Mouse (Mus musculus) forebrain, embryonic 16.5 days (tissue): ENCODE data around the gene Tmem131. TPM values are rescaled to one million over a fixed set of nuclear protein-coding genes. Genes with fewer than 3 reads are reported as not detected.

Experiments
- ATAC-seq: fragments of 200-750 bp; cut with Nextera tagmentation; 2 replicates; pipeline ENCODE4 v1.8.0; 2017; ENCODE audit warnings: mild to moderate bottlenecking, moderate library complexity
- H3K27ac ChIP-seq: fragments of 300-500 bp; sonication (generic); 2 replicates; pipeline ENCODE4 v1.5.1; 2014; ENCODE audit warnings: low read length, control low read depth
- H3K27me3 ChIP-seq: fragments of 300-500 bp; sonication (generic); replicated peaks from 2 replicates; pipeline ENCODE4 v1.6.1; 2014; ENCODE audit warnings: low read length; ENCODE audit not compliant: control insufficient read depth, insufficient read depth
- H3K36me3 ChIP-seq: fragments of 300-500 bp; sonication (generic); 2 replicates; pipeline ENCODE4 v1.6.1; 2014; ENCODE audit not compliant: control insufficient read depth, insufficient read depth
- H3K4me1 ChIP-seq: fragments of 300-500 bp; sonication (generic); replicated peaks from 2 replicates; pipeline ENCODE4 v1.6.1; 2014; ENCODE audit warnings: low read length; ENCODE audit not compliant: control insufficient read depth, insufficient read depth
- H3K4me2 ChIP-seq: fragments of 300-500 bp; sonication (generic); 2 replicates; pipeline ENCODE4 v1.6.1; 2014; ENCODE audit warnings: mild to moderate bottlenecking, low read length, control low read depth
- H3K4me3 ChIP-seq: fragments of 300-500 bp; sonication (generic); replicated peaks from 2 replicates; pipeline ENCODE4 v1.5.1; 2014; ENCODE audit warnings: mild to moderate bottlenecking, low read length, control low read depth
- H3K9ac ChIP-seq: fragments of 300-500 bp; sonication (generic); replicated peaks from 2 replicates; pipeline ENCODE4 v1.6.1; 2014; ENCODE audit warnings: low read depth, low read length, control low read depth
- H3K9me3 ChIP-seq: fragments of 300-500 bp; sonication (generic); 2 replicates; pipeline ENCODE4 v1.6.1; 2016; ENCODE audit warnings: low read length; ENCODE audit not compliant: control insufficient read depth
- WGBS: fragments of 180-500 bp; shearing (Covaris S2); extraction: QIAGEN DNeasy Blood & Tissue Kit; methylation state at CpG from one replicate; pipeline ENCODE4 v1.1.7; 2014; 5-methylcytosine and 5-hydroxymethylcytosine counted together
- polyA plus RNA-seq: library from polyadenylated mRNA; unstranded; fragments of >200 nt; fragmentation: Nextera tagmentation; extraction: Ambion mirVana; gene quantifications from 2 replicates; pipeline ENCODE4 v1.2.1, GENCODE M21; 2015

Gene Tmem131
- 14.2 and 14.4 TPM in 2 replicates for polyA plus RNA-seq

- H3K4me2 ChIP-seq = no peak within 1 kb of the TSS
- H3K9ac ChIP-seq = no peak within 1 kb of the TSS
- peaks cover 4% of the 10 kb centered on the region for H3K4me1 ChIP-seq
- no peak for ATAC-seq
- H3K36me3 ChIP-seq = no peaks in the 10 kb centered on the region
- H3K27ac ChIP-seq = no peak within 1 kb of the TSS
- no peak within 1 kb of the TSS for H3K4me3 ChIP-seq
- no peaks in the 10 kb centered on the region for H3K27me3 ChIP-seq
- H3K9me3 ChIP-seq = no peaks in the 10 kb centered on the region
- WGBS = 76% methylated on average over 5 of the region's 5 CpGs
Measured at GRCm38 (mm10) chr1:36943653-36944052, at the start of gene Tmem131. Gene Tmem131, minus strand, starts transcription at chr1:36943666.

- 83% methylated on average over 6 of the region's 6 CpGs for WGBS
- 0 out of 2 replicates have a peak, but pooled peaks cover 3% of the 10 kb centered on the region for H3K4me1 ChIP-seq
- H3K27me3 ChIP-seq = no peaks in the 10 kb centered on the region
- H3K4me2 ChIP-seq = no peak overlapping the region
- no peak overlapping the region for H3K27ac ChIP-seq
- H3K4me3 ChIP-seq = no peak overlapping the region
- no peak overlapping the region for H3K9ac ChIP-seq
- no peaks in the 10 kb centered on the region for H3K36me3 ChIP-seq
- no peak for ATAC-seq
- no peaks in the 10 kb centered on the region for H3K9me3 ChIP-seq
Measured at GRCm38 (mm10) chr1:36988561-36988960, 45.1 kb upstream of the Tmem131 start.

- H3K27ac ChIP-seq = no peak overlapping the region
- 0 out of 2 replicates have a peak, but pooled peaks cover 3% of the 10 kb centered on the region for H3K4me1 ChIP-seq
- H3K9ac ChIP-seq = no peak overlapping the region
- no peak overlapping the region for H3K4me3 ChIP-seq
- 86% methylated on average over 6 of the region's 6 CpGs for WGBS
- no peak for ATAC-seq
- H3K27me3 ChIP-seq = no peaks in the 10 kb centered on the region
- H3K36me3 ChIP-seq = no peaks in the 10 kb centered on the region
- no peak overlapping the region for H3K4me2 ChIP-seq
- H3K9me3 ChIP-seq = no peaks in the 10 kb centered on the region
Measured at GRCm38 (mm10) chr1:36988161-36988560, 44.7 kb upstream of the Tmem131 start.

GRCm38 (mm10) chr1:36987172-36988148, 44.0 kb upstream of the Tmem131 start:
- H3K4me2 ChIP-seq = no peak overlapping the region
- no peaks in the 10 kb centered on the region for H3K27me3 ChIP-seq
- 78% methylated on average over 10 of the region's 10 CpGs for WGBS
- no peak overlapping the region for H3K27ac ChIP-seq
- H3K9ac ChIP-seq = no peak overlapping the region
- ATAC-seq = no peak
- H3K9me3 ChIP-seq = no peaks in the 10 kb centered on the region
- H3K36me3 ChIP-seq = no peaks in the 10 kb centered on the region
- 0 out of 2 replicates have a peak, but pooled peaks cover 3% of the 10 kb centered on the region for H3K4me1 ChIP-seq
- H3K4me3 ChIP-seq = no peak overlapping the region

- no peaks in the 10 kb centered on the region for H3K9me3 ChIP-seq
- no peak for ATAC-seq
- no peaks in the 10 kb centered on the region for H3K27me3 ChIP-seq
- H3K36me3 ChIP-seq = no peaks in the 10 kb centered on the region
- WGBS = 30% methylated on average over 14 of the region's 14 CpGs
- no peak overlapping the region for H3K9ac ChIP-seq
- H3K4me3 ChIP-seq = no peak overlapping the region
- 0 out of 2 replicates have a peak, but pooled peaks cover 3% of the 10 kb centered on the region for H3K4me1 ChIP-seq
- H3K27ac ChIP-seq = no peak overlapping the region
- no peak overlapping the region for H3K4me2 ChIP-seq
Measured at GRCm38 (mm10) chr1:36986396-36987160, 43.1 kb upstream of the Tmem131 start.

- H3K4me2 ChIP-seq = no peak overlapping the region
- WGBS = 13% methylated on average over 6 of the region's 6 CpGs
Measured at GRCm38 (mm10) chr1:36985896-36986295, 42.4 kb upstream of the Tmem131 start.

GRCm38 (mm10) chr1:36984406-36984805, 40.9 kb upstream of the Tmem131 start:
- WGBS = 11% methylated on average over 6 of the region's 6 CpGs
- Histone ChIP-seq H3K4me2 (no peak overlapping the region), H3K27ac (no peak overlapping the region), H3K27me3 (no peaks in the 10 kb centered on the region), H3K4me3 (no peak overlapping the region), H3K36me3 (no peaks in the 10 kb centered on the region), H3K9me3 (no peaks in the 10 kb centered on the region), H3K4me1 (0 out of 2 replicates have a peak, but pooled peaks cover 3% of the 10 kb centered on the region), H3K9ac (no peak overlapping the region)
- no peak for ATAC-seq

More at GRCm38 (mm10) chr1:36985896-36986295, 42.4 kb upstream of the Tmem131 start:
- H3K4me3 ChIP-seq = no peak overlapping the region
- no peaks in the 10 kb centered on the region for H3K9me3 ChIP-seq
- no peaks in the 10 kb centered on the region for H3K36me3 ChIP-seq
- 0 out of 2 replicates have a peak, but pooled peaks cover 3% of the 10 kb centered on the region for H3K4me1 ChIP-seq
- no peak overlapping the region for H3K27ac ChIP-seq
- ATAC-seq = no peak
- H3K9ac ChIP-seq = no peak overlapping the region
- no peaks in the 10 kb centered on the region for H3K27me3 ChIP-seq

GRCm38 (mm10) chr1:36983754-36984153, 40.3 kb upstream of the Tmem131 start:
- Histone ChIP-seq H3K27me3 (no peaks in the 10 kb centered on the region), H3K4me2 (no peak overlapping the region), H3K9ac (no peak overlapping the region), H3K4me3 (no peak overlapping the region), H3K27ac (no peak overlapping the region), H3K4me1 (0 out of 2 replicates have a peak, but pooled peaks cover 3% of the 10 kb centered on the region), H3K9me3 (no peaks in the 10 kb centered on the region), H3K36me3 (no peaks in the 10 kb centered on the region)
- no peak for ATAC-seq
- 32% methylated on average over 4 of the region's 4 CpGs for WGBS
